In genomic region chr11:116624131-116624832, GRCm38 (mm10) we compare ENCODE assay signal across 7 mouse cellular contexts. TPM values are rescaled to one million over a fixed set of nuclear protein-coding genes. Genes with fewer than 3 reads are reported as not detected.
DNase-seq lines count a peak whose midpoint lies in the region; ATAC-seq and TF ChIP-seq lines count a peak whose summit lies in the region.

No protein-coding gene starts in this region.

- peak; percentile 68 for DNase-seq in MEL-GATA-1-ER (ENCODE audit: extremely low read depth, low read depth)
- DNase-seq in gastrocnemius, adult 2 months, result peak; percentile 89
- peak; percentile 69 to 81 (median 73) for DNase-seq in liver, embryonic 14.5 days (ENCODE audit: low read depth in 3 of 3, low spot score in 3 of 3)
- DNase-seq in natural killer cell, adult 2 months (ENCODE audit: low spot score in 2 of 2), result peak; percentile 79 to 90
- DNase-seq in testis, postnatal 14 days (ENCODE audit: low spot score), result peak; percentile 89

- H3K4me1 ChIP-seq in bone marrow macrophage, adult 2 months (ENCODE audit: control insufficient read depth, insufficient read depth, low read length), result peaks cover 56% of the 10 kb centered on the region
- H3K4me1 ChIP-seq in hindbrain, embryonic 16.5 days (ENCODE audit: control insufficient read depth, insufficient read depth, low read depth, low read length), result peaks cover 36% of the 10 kb centered on the region
- peaks cover 51 to 58% of the 10 kb centered on the region in 2 experiments for H3K4me1 ChIP-seq in liver, embryonic 14.5 days (replicated peaks; ENCODE audit: control insufficient read depth in 2 of 2, insufficient read depth in 2 of 2, low read length in 1 of 2)

- H3K4me2 ChIP-seq in hindbrain, embryonic 16.5 days (ENCODE audit: low read length), result peak overlapping the region; percentile 80
- peak overlapping the region; percentile 84 for H3K4me2 ChIP-seq in liver, embryonic 14.5 days (ENCODE audit: low read depth)

- intact Hi-C loops in gastrocnemius, adult 2 months (cut with DNase I), result no loop called here

- WGBS in hindbrain, embryonic 16.5 days, result 13% methylated on average over 42 of the region's 42 CpGs
- WGBS in liver, embryonic 14.5 days (ENCODE audit: insufficient replicate concordance), result 10% methylated on average over 42 of the region's 42 CpGs

- TF ChIP-seq POLR2A in bone marrow macrophage, adult 2 months (IDR thresholded peaks at IDR 0.05; ENCODE audit: borderline replicate concordance, low read depth, low read length), result no peak

- no peaks in the 10 kb centered on the region for H3K9me3 ChIP-seq in hindbrain, embryonic 16.5 days (ENCODE audit: control insufficient read depth, low read length)
- no peaks in the 10 kb centered on the region for H3K9me3 ChIP-seq in liver, embryonic 14.5 days (ENCODE audit: control insufficient read depth, low read length)

- no peaks in the 10 kb centered on the region for H3K36me3 ChIP-seq in hindbrain, embryonic 16.5 days (ENCODE audit: control insufficient read depth, insufficient read depth, low read length)
- H3K36me3 ChIP-seq in liver, embryonic 14.5 days (replicated peaks; ENCODE audit: control insufficient read depth, insufficient read depth, low read depth), result no peaks in the 10 kb centered on the region

- peak overlapping the region; percentile 81 for H3K4me3 ChIP-seq in bone marrow macrophage, adult 2 months (ENCODE audit: insufficient read depth, low read length)
- peak overlapping the region; percentile 80 for H3K4me3 ChIP-seq in gastrocnemius, adult 2 months
- H3K4me3 ChIP-seq in hindbrain, embryonic 16.5 days (ENCODE audit: low read length), result peak overlapping the region; percentile 56
- H3K4me3 ChIP-seq in liver, embryonic 14.5 days (ENCODE audit: insufficient read depth in 1 of 2, low read depth in 2 of 2, low read length in 2 of 2), result peak overlapping the region; percentile 83 to 97

- ATAC-seq in hindbrain, embryonic 16.5 days, result no peak
- ATAC-seq in liver, embryonic 14.5 days (ENCODE audit: insufficient read depth), result peak; percentile 75

- TF ChIP-seq CTCF in bone marrow macrophage, adult 2 months (IDR thresholded peaks at IDR 0.05; ENCODE audit: low read depth, low read length), result no peak
- no peak for TF ChIP-seq CTCF in gastrocnemius, adult 2 months (IDR thresholded peaks at IDR 0.05)
- TF ChIP-seq CTCF in liver, embryonic 14.5 days (IDR thresholded peaks at IDR 0.05; ENCODE audit: low read depth), result no peak

- peaks cover 22% of the 10 kb centered on the region for H3K27me3 ChIP-seq in hindbrain, embryonic 16.5 days (replicated peaks; ENCODE audit: control insufficient read depth, insufficient read depth, low read length)
- no peaks in the 10 kb centered on the region for H3K27me3 ChIP-seq in liver, embryonic 14.5 days (ENCODE audit: control insufficient read depth, insufficient read depth, low read length)

- peak overlapping the region; percentile 71 for H3K27ac ChIP-seq in bone marrow macrophage, adult 2 months (ENCODE audit: insufficient read depth, low read depth, low read length)
- peak overlapping the region; percentile 98 for H3K27ac ChIP-seq in gastrocnemius, adult 2 months
- H3K27ac ChIP-seq in hindbrain, embryonic 16.5 days (ENCODE audit: low read depth, low read length), result no peak overlapping the region
- H3K27ac ChIP-seq in liver, embryonic 14.5 days, result peak overlapping the region; percentile 77

- peak overlapping the region; percentile 66 for H3K9ac ChIP-seq in hindbrain, embryonic 16.5 days (ENCODE audit: low read depth, low read length)
- H3K9ac ChIP-seq in liver, embryonic 14.5 days (replicated peaks), result peak overlapping the region; percentile 98

- no peak for TF ChIP-seq EP300 in liver, embryonic 14.5 days (IDR thresholded peaks at IDR 0.05; ENCODE audit: low read depth)

RNA-seq across cellular contexts. Expression of gene Rhbdf2, which starts 2.5 kb away (rescaled TPM):
- 37.5 and 39.0 TPM in 2 replicates for polyA plus RNA-seq in bone marrow macrophage, adult 2 months (2012; ENCODE audit: insufficient read depth, insufficient read length, missing spikeins)
- total RNA-seq in gastrocnemius, adult 2 months (2021), result 10 to 100 TPM; 11.6 to 14.4 TPM
- 1.7 and 2.1 TPM in 2 replicates for polyA plus RNA-seq in hindbrain, embryonic 16.5 days (2015; fragmentation: Nextera tagmentation; extraction: Ambion mirVana)
- 8.3 and 11.1 TPM in 2 replicates for polyA plus RNA-seq in liver, embryonic 14.5 days (2012; rRNA removed)
- 3.8 and 5.2 TPM in 2 replicates for polyA plus RNA-seq in liver, embryonic 14.5 days (2014; fragmentation: Nextera tagmentation; extraction: Ambion mirVana)

RNA-seq across cellular contexts. Expression of gene Prcd, which starts 29.1 kb away (rescaled TPM):
- not detected in 2 replicates for polyA plus RNA-seq in bone marrow macrophage, adult 2 months (2012; ENCODE audit: insufficient read depth, insufficient read length, missing spikeins)
- total RNA-seq in gastrocnemius, adult 2 months (2021), result 1 to 10 TPM in 1 of 2 experiments, not detected in 1; 1.0 TPM
- polyA plus RNA-seq in hindbrain, embryonic 16.5 days (2015; fragmentation: Nextera tagmentation; extraction: Ambion mirVana), result 3.1 and 4.2 TPM in 2 replicates
- 0.11 and 0.14 TPM in 2 replicates for polyA plus RNA-seq in liver, embryonic 14.5 days (2012; rRNA removed)
- polyA plus RNA-seq in liver, embryonic 14.5 days (2014; fragmentation: Nextera tagmentation; extraction: Ambion mirVana), result 0.19 and 0.20 TPM in 2 replicates

RNA-seq across cellular contexts. Expression of gene Cygb, which starts 29.8 kb away (rescaled TPM):
- not detected in 2 replicates for polyA plus RNA-seq in bone marrow macrophage, adult 2 months (2012; ENCODE audit: insufficient read depth, insufficient read length, missing spikeins)
- total RNA-seq in gastrocnemius, adult 2 months (2021), result 10 to 100 TPM in 1 of 2 experiments, 1 to 10 TPM in 1; 9.6 to 14.7 TPM
- 34.4 and 37.4 TPM in 2 replicates for polyA plus RNA-seq in hindbrain, embryonic 16.5 days (2015; fragmentation: Nextera tagmentation; extraction: Ambion mirVana)
- 0.41 and 0.64 TPM in 2 replicates for polyA plus RNA-seq in liver, embryonic 14.5 days (2012; rRNA removed)
- 0.44 and 0.81 TPM in 2 replicates for polyA plus RNA-seq in liver, embryonic 14.5 days (2014; fragmentation: Nextera tagmentation; extraction: Ambion mirVana)

RNA-seq across cellular contexts. Expression of gene Aanat, which starts 38.0 kb away (rescaled TPM):
- not detected in 2 replicates for polyA plus RNA-seq in bone marrow macrophage, adult 2 months (2012; ENCODE audit: insufficient read depth, insufficient read length, missing spikeins)
- not detected for total RNA-seq in gastrocnemius, adult 2 months (2021)
- 0.51 and 0.55 TPM in 2 replicates for polyA plus RNA-seq in hindbrain, embryonic 16.5 days (2015; fragmentation: Nextera tagmentation; extraction: Ambion mirVana)
- polyA plus RNA-seq in liver, embryonic 14.5 days (2012; rRNA removed), result not detected in 2 replicates
- polyA plus RNA-seq in liver, embryonic 14.5 days (2014; fragmentation: Nextera tagmentation; extraction: Ambion mirVana), result not detected in 2 replicates

RNA-seq across cellular contexts. Expression of gene Ube2o, which starts 43.0 kb away (rescaled TPM):
- polyA plus RNA-seq in bone marrow macrophage, adult 2 months (2012; ENCODE audit: insufficient read depth, insufficient read length, missing spikeins), result 6.2 and 8.0 TPM in 2 replicates
- 10 to 100 TPM; 19.4 to 22.9 TPM for total RNA-seq in gastrocnemius, adult 2 months (2021)
- polyA plus RNA-seq in hindbrain, embryonic 16.5 days (2015; fragmentation: Nextera tagmentation; extraction: Ambion mirVana), result 16.4 and 16.6 TPM in 2 replicates
- 33.8 and 34.0 TPM in 2 replicates for polyA plus RNA-seq in liver, embryonic 14.5 days (2012; rRNA removed)
- polyA plus RNA-seq in liver, embryonic 14.5 days (2014; fragmentation: Nextera tagmentation; extraction: Ambion mirVana), result 25.9 and 32.3 TPM in 2 replicates

Comparison
In these comparisons a context has a peak if more than half of its experiments do, and no peak if none do; other contexts are left out.
1. RNA of gene Cygb, which starts 29.8 kb away (polyA plus RNA-seq): 34.4 to 37.4 TPM in hindbrain, embryonic 16.5 days; 0.41 to 0.81 TPM in liver, embryonic 14.5 days and not detected in bone marrow macrophage, adult 2 months; every median in the first group is over 10 times any median in the second.
2. Peak in every context shown above with its lines, with median percentiles within 50 percentile points of each other: DNase-seq and H3K4me3 ChIP-seq.